In the genomic region with DNA sequence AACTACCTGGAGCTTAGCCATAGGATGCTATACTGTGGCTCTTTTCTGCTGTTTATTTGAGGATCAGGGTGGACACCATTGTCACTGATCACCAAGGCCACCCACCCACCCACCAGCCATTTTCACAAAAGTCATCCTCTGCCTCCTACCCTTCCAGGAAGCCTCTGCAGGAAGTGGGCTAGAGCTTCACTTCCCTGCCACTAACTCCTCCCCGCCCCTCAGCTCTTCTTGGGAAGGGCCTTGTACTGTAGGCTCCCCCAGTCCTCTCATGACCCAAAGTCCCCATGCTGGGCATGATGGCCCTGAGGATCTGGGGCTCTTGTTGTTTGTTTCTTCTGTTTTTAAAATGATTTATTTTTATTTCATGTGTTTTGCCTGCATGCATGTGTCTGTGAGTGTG, we compare ENCODE assay signal across 10 mouse cellular contexts. TPM values are rescaled to one million over a fixed set of nuclear protein-coding genes. Genes with fewer than 3 reads are reported as not detected.
DNase-seq lines count a peak whose midpoint lies in the region; ATAC-seq and TF ChIP-seq lines count a peak whose summit lies in the region.
"Had no signal": no experiment of that assay in that cellular context is flagged by ENCODE, and none has a peak within 500 bp of the region (broad histone marks: within the 10 kb centered on the region; RNA-seq: fewer than 3 reads in every experiment).

No protein-coding gene starts in this region.

- TF ChIP-seq EP300 in liver, postnatal 0 days (IDR thresholded peaks at IDR 0.05; ENCODE audit: low read depth), result no peak

- H3K4me1 ChIP-seq in bone marrow macrophage, adult 2 months (ENCODE audit: control insufficient read depth, insufficient read depth, low read length), result peaks cover 33% of the 10 kb centered on the region
- H3K4me1 ChIP-seq in liver, postnatal 0 days (ENCODE audit: insufficient read depth), result peaks cover 45% of the 10 kb centered on the region

- H3K4me3 ChIP-seq in bone marrow macrophage, adult 2 months (ENCODE audit: insufficient read depth, low read length), result no peak overlapping the region
- H3K4me3 ChIP-seq in liver, postnatal 0 days (ENCODE audit: low read depth, low read length), result no peak overlapping the region
- H3K4me3 ChIP-seq: forebrain, embryonic 12.5 days; limb, embryonic 13.5 days had no signal

- H3K27me3 ChIP-seq in liver, postnatal 0 days (ENCODE audit: insufficient read depth, low read length), result no peaks in the 10 kb centered on the region
- H3K27me3 ChIP-seq: forebrain, embryonic 12.5 days; limb, embryonic 13.5 days had no signal

- no peak for ATAC-seq in liver, postnatal 0 days
- ATAC-seq: midbrain, embryonic 16.5 days had no signal

- no peak for TF ChIP-seq POLR2A in bone marrow macrophage, adult 2 months (IDR thresholded peaks at IDR 0.05; ENCODE audit: borderline replicate concordance, low read depth, low read length)

- H3K4me2 ChIP-seq in liver, postnatal 0 days (ENCODE audit: low read depth, low read length), result 0 out of 2 replicates have a peak overlapping the region, but pooled peaks have one; percentile 84
- H3K4me2 ChIP-seq: forebrain, embryonic 12.5 days had no signal

- H3K27ac ChIP-seq in bone marrow macrophage, adult 2 months (ENCODE audit: insufficient read depth, low read depth, low read length), result peak overlapping the region; percentile 88
- peak overlapping the region; percentile 99; the same call in 1 of the 2 replicates for H3K27ac ChIP-seq in liver, postnatal 0 days (ENCODE audit: low read depth)
- H3K27ac ChIP-seq: forebrain, embryonic 12.5 days; limb, embryonic 13.5 days had no signal

- H3K9ac ChIP-seq in liver, postnatal 0 days (replicated peaks), result no peak overlapping the region
- H3K9ac ChIP-seq: forebrain, embryonic 12.5 days; limb, embryonic 13.5 days had no signal

- peaks cover 10% of the 10 kb centered on the region for H3K36me3 ChIP-seq in liver, postnatal 0 days (replicated peaks; ENCODE audit: insufficient read depth, low read length)

- 18% methylated on average over 1 of the region's 1 CpGs for WGBS in liver, postnatal 0 days (ENCODE audit: insufficient replicate concordance)

- H3K9me3 ChIP-seq in liver, postnatal 0 days (ENCODE audit: low read length), result no peaks in the 10 kb centered on the region
- H3K9me3 ChIP-seq: forebrain, embryonic 12.5 days; limb, embryonic 13.5 days had no signal

- peak; percentile 49 for DNase-seq in lung, postnatal 10 days
- no peak for DNase-seq in lung, postnatal 4 days
- no peak for DNase-seq in liver, postnatal 0 days
- DNase-seq in thymus, postnatal 4 days, result peak; percentile 71
- DNase-seq in cerebellum, adult 18-20 months, result no peak
- DNase-seq in frontal cortex, postnatal 10 days (ENCODE audit: low spot score in 2 of 2), result no peak

- TF ChIP-seq CTCF in bone marrow macrophage, adult 2 months (IDR thresholded peaks at IDR 0.05; ENCODE audit: low read depth, low read length), result no peak
- no peak for TF ChIP-seq CTCF in liver, postnatal 0 days (IDR thresholded peaks at IDR 0.05; ENCODE audit: low read depth)

RNA-seq across cellular contexts. Expression of gene Lsm4, which starts 2.3 kb away (rescaled TPM):
- 62.3 and 65.9 TPM in 2 replicates for polyA plus RNA-seq in bone marrow macrophage, adult 2 months (2012; ENCODE audit: insufficient read depth, insufficient read length, missing spikeins)
- polyA plus RNA-seq in liver, postnatal 0 days (2015; fragmentation: Nextera tagmentation; extraction: Ambion mirVana), result 98.5 and 103 TPM in 2 replicates

RNA-seq across cellular contexts. Expression of gene Pgpep1, which starts 15.1 kb away (rescaled TPM):
- polyA plus RNA-seq in bone marrow macrophage, adult 2 months (2012; ENCODE audit: insufficient read depth, insufficient read length, missing spikeins), result 33.0 and 35.2 TPM in 2 replicates
- 31.0 and 32.2 TPM in 2 replicates for polyA plus RNA-seq in liver, postnatal 0 days (2015; fragmentation: Nextera tagmentation; extraction: Ambion mirVana)

RNA-seq across cellular contexts. Expression of gene Jund, which starts 23.4 kb away (rescaled TPM):
- polyA plus RNA-seq in bone marrow macrophage, adult 2 months (2012; ENCODE audit: insufficient read depth, insufficient read length, missing spikeins), result 102 and 111 TPM in 2 replicates
- 19.6 and 38.4 TPM in 2 replicates for polyA plus RNA-seq in liver, postnatal 0 days (2015; fragmentation: Nextera tagmentation; extraction: Ambion mirVana)

RNA-seq across cellular contexts. Expression of gene Iqcn, which starts 27.9 kb away (rescaled TPM):
- not detected in 2 replicates for polyA plus RNA-seq in bone marrow macrophage, adult 2 months (2012; ENCODE audit: insufficient read depth, insufficient read length, missing spikeins)
- polyA plus RNA-seq in liver, postnatal 0 days (2015; fragmentation: Nextera tagmentation; extraction: Ambion mirVana), result 0.02 TPM in 1 of 2 replicates, not detected in the other
- polyA plus RNA-seq: limb, embryonic 13.5 days; midbrain, embryonic 16.5 days had no signal

RNA-seq across cellular contexts. Expression of gene Gm3336, which starts 43.0 kb away (rescaled TPM):
- not detected in 2 replicates for polyA plus RNA-seq in bone marrow macrophage, adult 2 months (2012; ENCODE audit: insufficient read depth, insufficient read length, missing spikeins)
- 0.22 and 0.25 TPM in 2 replicates for polyA plus RNA-seq in liver, postnatal 0 days (2015; fragmentation: Nextera tagmentation; extraction: Ambion mirVana)
- polyA plus RNA-seq: forebrain, embryonic 12.5 days; limb, embryonic 13.5 days; midbrain, embryonic 16.5 days had no signal

Comparison
In these comparisons a context has a peak if more than half of its experiments do, and no peak if none do; other contexts are left out.
1. DNase-seq: peak in lung, postnatal 10 days (single experiment) and thymus, postnatal 4 days (single experiment); none in lung, postnatal 4 days (0 of 2), liver, postnatal 0 days (single experiment), cerebellum, adult 18-20 months (0 of 2) and frontal cortex, postnatal 10 days (0 of 2).